ENCODE assay signal across 16 mouse cellular contexts in the genomic region with DNA sequence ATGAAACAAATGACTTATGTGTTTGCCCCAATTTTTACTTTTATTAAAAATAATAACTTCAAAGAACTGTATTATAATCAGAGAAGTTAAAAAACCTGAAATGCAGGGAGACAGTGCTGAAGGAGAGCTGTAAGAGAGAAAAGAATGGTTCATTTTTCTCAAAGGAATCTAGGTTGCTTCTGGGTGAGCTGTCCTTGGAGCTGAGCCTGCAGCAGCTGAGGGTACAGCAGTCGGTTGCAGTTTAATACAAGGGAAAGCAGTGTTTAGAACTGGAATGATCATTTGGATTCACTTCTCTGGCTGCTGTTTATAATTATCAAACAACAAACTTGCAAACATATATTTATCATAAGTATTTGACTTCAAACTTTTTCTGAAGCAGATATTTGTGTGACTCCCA.
"Had no signal": no experiment of that assay in that cellular context is flagged by ENCODE, and none has a peak within 500 bp of the region (broad histone marks: within the 10 kb centered on the region; RNA-seq: fewer than 3 reads in every experiment).

No protein-coding gene starts in this region.

- DNase-seq: retina, postnatal 1 day; right cerebral cortex, adult 18-20 months; right cerebral cortex, postnatal 14 days; right cerebral cortex, postnatal 25 days; right cerebral cortex, postnatal 4 days; spleen, adult 18-20 months; thymus, adult 18-20 months; thymus, adult 2 months; thymus, postnatal 14 days; thymus, postnatal 25 days; thymus, postnatal 36 days; thymus, postnatal 4 days had no signal

- H3K4me3 ChIP-seq: neural tube, embryonic 13.5 days; neural tube, embryonic 15.5 days; stomach, embryonic 15.5 days had no signal

- H3K27ac ChIP-seq: neural tube, embryonic 13.5 days; neural tube, embryonic 15.5 days; stomach, embryonic 15.5 days; stomach, postnatal 0 days had no signal
